Mouse (Mus musculus) liver, embryonic 16.5 days (tissue): Measurements from ENCODE around the gene Myh9. TPM values are rescaled to one million over a fixed set of nuclear protein-coding genes. Genes with fewer than 3 reads are reported as not detected.
A peak's percentile ranks its signal among the peaks of the same experiment; 100 is the strongest.
"Not testable (repeated sequence)": the region's sequence is repeated elsewhere in the genome, so short reads cannot be mapped to it uniquely, and the experiment has no call there.

Experiments
- ATAC-seq: fragments of 200-750 bp; cut with Nextera tagmentation; 2 replicates; pipeline ENCODE4 v1.8.0; 2017; ENCODE audit warnings: low read depth, mild to moderate bottlenecking, moderate number of reproducible peaks, moderate library complexity
- H3K27ac ChIP-seq: fragments of 300-500 bp; sonication (generic); 2 replicates; pipeline ENCODE4 v1.5.1; 2014; ENCODE audit warnings: mild to moderate bottlenecking, low read length
- H3K27me3 ChIP-seq: fragments of 300-500 bp; sonication (generic); 2 replicates; pipeline ENCODE4 v1.6.1; 2014; ENCODE audit warnings: low read depth, low read length, mixed read lengths; ENCODE audit not compliant: control insufficient read depth, insufficient read depth
- H3K36me3 ChIP-seq: fragments of 300-500 bp; sonication (generic); 2 replicates; pipeline ENCODE4 v1.6.1; 2014; ENCODE audit warnings: mild to moderate bottlenecking; ENCODE audit not compliant: control insufficient read depth, insufficient read depth
- H3K4me1 ChIP-seq: fragments of 300-500 bp; sonication (generic); 2 replicates; pipeline ENCODE4 v1.6.1; 2014; ENCODE audit warnings: low read depth, low read length, mixed read lengths; ENCODE audit not compliant: control insufficient read depth
- H3K4me2 ChIP-seq: fragments of 300-500 bp; sonication (generic); 2 replicates; pipeline ENCODE4 v1.6.1; 2014; ENCODE audit warnings: low read depth, low read length, mixed read lengths
- H3K4me3 ChIP-seq: fragments of 300-500 bp; sonication (generic); 2 replicates; pipeline ENCODE4 v1.5.1; 2014; ENCODE audit warnings: low read depth, mild to moderate bottlenecking, low read length
- H3K9ac ChIP-seq: fragments of 300-500 bp; sonication (generic); 2 replicates; pipeline ENCODE4 v1.6.1; 2014; ENCODE audit warnings: low read depth, low read length
- H3K9me3 ChIP-seq: fragments of 300-500 bp; sonication (generic); replicated peaks from 2 replicates; pipeline ENCODE4 v1.6.1; 2016; ENCODE audit warnings: low read length; ENCODE audit not compliant: control insufficient read depth
- WGBS: fragments of 180-500 bp; shearing (Covaris S2); extraction: QIAGEN DNeasy Blood & Tissue Kit; methylation state at CpG from one replicate; pipeline ENCODE4 v1.1.7; 2014; ENCODE audit not compliant: insufficient replicate concordance; 5-methylcytosine and 5-hydroxymethylcytosine counted together
- polyA plus RNA-seq: library from polyadenylated mRNA; unstranded; fragments of >200 nt; fragmentation: Nextera tagmentation; extraction: Ambion mirVana; gene quantifications from 2 replicates; pipeline ENCODE4 v1.2.1, GENCODE M21; 2015

The Myh9 gene
- polyA plus RNA-seq, 1 experiment from 2014 or later: 21.9 TPM

DNA sequence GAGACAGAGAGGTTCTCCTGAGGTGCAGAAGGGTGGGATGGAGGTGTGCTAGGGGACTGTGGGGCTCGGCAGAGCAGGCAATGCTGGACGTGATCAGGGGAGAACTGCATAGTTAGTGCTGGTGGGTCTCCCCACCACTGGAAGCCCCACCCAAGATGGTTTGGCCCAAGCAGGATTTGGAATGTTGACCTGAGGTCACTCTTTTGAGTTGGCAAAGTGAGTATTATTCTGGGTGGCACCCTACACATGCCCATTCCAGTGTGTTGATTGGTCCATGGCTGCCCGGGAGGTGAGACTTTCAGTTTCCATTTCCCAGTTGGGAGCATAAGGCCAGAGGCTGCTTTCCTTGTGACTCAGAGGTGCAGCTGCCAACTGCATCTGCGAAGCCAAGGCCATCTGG lies 113.2 kb downstream of the Myh9 start, which contains the start of gene Apol9b:
Gene Apol9b, plus strand, starts transcription at position 301 of the 400 bp plus-strand sequence.
- H3K9ac ChIP-seq, H3K4me3 ChIP-seq, H3K27ac ChIP-seq, ATAC-seq, H3K27me3 ChIP-seq, H3K9me3 ChIP-seq, H3K36me3 ChIP-seq, H3K4me2 ChIP-seq, H3K4me1 ChIP-seq: not testable (repeated sequence)
- WGBS: 83% methylated on average over 1 of the region's 4 CpGs

DNA sequence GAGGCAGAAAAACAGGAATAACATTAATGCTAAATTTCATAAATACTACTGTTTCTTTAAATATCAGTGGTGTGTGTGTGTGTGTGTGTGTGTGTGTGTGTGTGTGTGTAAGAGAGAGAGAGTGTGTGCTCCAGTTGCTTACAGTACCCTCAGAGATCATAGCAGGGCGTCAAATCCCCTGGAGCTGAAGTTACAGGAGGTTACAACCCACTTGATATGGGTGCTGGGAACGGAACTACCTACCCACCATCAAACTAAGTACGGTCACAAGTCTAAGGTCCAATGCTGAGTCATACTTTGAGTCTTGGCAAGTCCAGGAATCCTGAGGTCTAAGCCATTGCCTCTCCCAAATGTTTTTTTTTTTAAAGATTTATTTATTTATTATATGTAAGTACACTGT lies 114.2 kb downstream of the Myh9 start:
- not testable (repeated sequence) for H3K4me3 ChIP-seq, H3K9me3 ChIP-seq, H3K4me2 ChIP-seq, ATAC-seq, H3K9ac ChIP-seq, H3K4me1 ChIP-seq, H3K27me3 ChIP-seq, H3K27ac ChIP-seq, H3K36me3 ChIP-seq
- WGBS: 68% methylated on average over 3 of the region's 3 CpGs

DNA sequence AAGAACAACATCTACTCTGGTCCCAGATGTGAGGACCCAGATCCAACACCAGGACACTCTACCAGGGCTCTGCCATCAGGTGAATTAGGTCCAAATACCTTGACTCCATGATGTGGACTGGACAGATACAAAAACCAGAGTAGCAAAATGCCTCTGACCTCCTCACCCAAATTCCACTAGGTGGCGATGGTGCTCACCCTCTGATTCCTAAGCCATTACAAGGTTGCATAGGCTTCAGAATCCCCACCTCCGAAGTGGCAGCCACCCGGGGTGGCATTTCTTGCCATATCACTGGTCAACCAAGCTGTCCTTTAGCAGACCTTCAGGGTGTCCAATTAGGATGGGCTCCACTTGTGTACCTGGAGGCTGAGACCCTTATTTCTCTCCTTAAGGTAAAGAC lies 114.8 kb downstream of the Myh9 start:
- H3K9ac ChIP-seq, H3K27ac ChIP-seq, H3K36me3 ChIP-seq, H3K4me1 ChIP-seq, H3K9me3 ChIP-seq, H3K27me3 ChIP-seq, H3K4me2 ChIP-seq, H3K4me3 ChIP-seq: not testable (repeated sequence)
- ATAC-seq: peak; percentile 16; the same call in 1 of the 2 replicates
- WGBS: 7% methylated on average over 3 of the region's 3 CpGs

DNA sequence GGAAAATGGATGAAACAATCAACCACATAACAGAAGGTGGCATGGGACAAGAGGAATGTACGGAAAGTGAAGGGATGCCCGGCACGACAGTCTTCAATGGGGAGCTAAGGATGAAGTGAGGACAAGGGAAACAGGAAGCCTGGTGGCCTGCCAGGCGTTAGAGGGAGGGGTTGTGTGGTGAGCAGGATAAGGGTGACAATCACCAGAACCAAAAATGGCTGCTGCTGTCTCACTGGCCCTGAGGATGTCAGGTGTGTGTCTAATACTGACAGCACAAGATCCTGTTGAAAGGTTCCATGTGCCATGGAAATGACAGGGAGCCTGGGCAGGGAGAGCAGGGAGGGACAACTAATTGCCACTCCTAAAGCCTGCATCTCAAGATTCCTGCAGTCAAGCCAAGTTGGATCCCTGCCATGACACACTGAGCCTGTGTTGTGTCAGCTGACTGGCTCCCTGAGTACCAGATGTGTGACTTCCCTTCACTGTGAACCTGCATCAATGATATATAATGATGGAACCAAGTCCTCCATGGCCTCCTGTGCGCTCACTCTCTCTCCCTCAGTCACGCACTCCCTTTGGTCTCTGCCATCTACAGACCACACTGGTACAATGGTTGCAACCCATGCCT lies 116.5 kb downstream of the Myh9 start:
- H3K4me3 ChIP-seq, H3K9me3 ChIP-seq, ATAC-seq, H3K9ac ChIP-seq, H3K4me1 ChIP-seq, H3K4me2 ChIP-seq, H3K27ac ChIP-seq, H3K36me3 ChIP-seq, H3K27me3 ChIP-seq: not testable (repeated sequence)
- WGBS: 50% methylated on average over 5 of the region's 6 CpGs

DNA sequence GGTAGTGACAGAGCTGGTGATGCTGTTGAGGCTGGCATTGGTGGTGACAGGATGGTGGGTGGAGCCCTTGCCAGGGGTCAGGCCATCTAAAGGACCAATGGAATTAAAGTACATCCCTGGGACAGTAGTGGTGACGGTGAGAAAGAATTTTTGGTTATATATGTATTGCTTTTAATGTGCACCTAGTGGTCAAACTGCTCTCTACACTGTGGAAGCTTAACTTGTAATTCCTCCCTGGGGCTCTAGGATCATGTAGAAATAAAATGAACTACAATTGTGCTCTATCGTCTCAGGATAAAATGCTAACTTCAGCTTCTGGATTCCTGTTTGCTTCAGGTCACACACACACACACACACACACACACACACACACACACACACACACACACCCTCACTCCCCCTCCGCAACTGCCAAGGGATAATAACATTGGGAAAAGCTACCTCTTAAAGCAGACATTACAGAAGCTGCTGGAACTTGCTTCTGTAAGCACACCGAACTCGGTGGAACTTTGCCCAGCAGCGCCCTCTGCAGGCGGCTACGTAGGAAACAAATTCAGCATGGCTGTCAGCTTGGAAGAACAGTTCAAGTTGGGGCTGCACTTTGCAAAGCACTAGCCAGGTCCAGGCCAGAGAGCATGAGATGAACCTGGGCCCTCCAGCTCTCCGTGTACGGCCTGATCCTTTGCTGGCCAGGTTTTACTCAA lies 117.6 kb downstream of the Myh9 start:
- not testable (repeated sequence) for H3K27ac ChIP-seq, H3K9ac ChIP-seq, H3K27me3 ChIP-seq, H3K4me1 ChIP-seq, H3K4me3 ChIP-seq, ATAC-seq, H3K36me3 ChIP-seq, H3K4me2 ChIP-seq, H3K9me3 ChIP-seq
- WGBS: 9% methylated on average over 2 of the region's 10 CpGs

DNA sequence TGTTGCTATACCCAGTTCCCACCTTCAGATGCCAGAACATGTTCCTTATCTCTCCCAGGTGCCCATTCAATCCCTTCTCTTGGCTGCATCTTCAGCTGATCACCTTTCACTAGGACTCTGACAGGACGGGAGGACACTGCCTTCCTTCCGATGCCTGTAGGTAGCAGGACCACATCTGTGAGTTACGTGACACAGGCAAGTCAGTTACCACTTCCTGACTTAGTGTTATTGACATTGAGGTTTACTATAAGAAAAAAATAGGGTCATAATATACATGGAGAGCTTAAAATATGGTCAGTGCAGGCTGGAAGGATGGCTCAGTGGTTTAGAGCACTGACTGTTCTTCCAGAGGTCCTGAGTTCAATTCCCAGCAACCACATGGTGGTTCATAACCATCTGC lies 120.5 kb downstream of the Myh9 start:
- H3K4me2 ChIP-seq, H3K27me3 ChIP-seq, H3K27ac ChIP-seq, H3K36me3 ChIP-seq, ATAC-seq, H3K9ac ChIP-seq, H3K4me3 ChIP-seq, H3K9me3 ChIP-seq, H3K4me1 ChIP-seq: not testable (repeated sequence)
- no CpG with 5 or more reads among the region's 3 CpGs for WGBS

DNA sequence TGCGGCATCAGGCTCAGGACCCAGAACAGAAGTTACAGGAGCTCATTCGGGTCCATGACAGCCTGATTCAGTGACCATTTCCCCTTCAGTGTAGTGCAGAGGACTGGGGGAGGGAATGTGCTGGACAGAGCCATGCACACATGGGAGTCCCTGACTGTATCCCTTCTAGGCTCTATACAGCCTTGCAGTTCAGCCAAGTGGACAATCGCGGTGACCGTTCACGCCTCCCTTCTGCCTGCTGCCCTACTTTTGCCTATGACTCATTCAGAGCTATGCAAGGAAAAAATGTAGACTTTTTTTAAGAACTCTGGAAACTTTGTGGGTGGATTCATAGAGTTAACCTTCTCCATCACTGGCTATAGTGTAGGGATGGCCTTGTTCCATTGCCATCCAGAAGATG lies 123.7 kb downstream of the Myh9 start:
- not testable (repeated sequence) for H3K27me3 ChIP-seq, H3K4me3 ChIP-seq, H3K9me3 ChIP-seq, H3K4me1 ChIP-seq, H3K4me2 ChIP-seq, H3K9ac ChIP-seq, H3K36me3 ChIP-seq, H3K27ac ChIP-seq, ATAC-seq
- WGBS: 47% methylated on average over 2 of the region's 6 CpGs

Other genes starting within 250 kb of the Myh9 start
- gene Apol10b, start 246.1 kb downstream of the Myh9 start, polyA plus RNA-seq: not detected in 2 replicates
- gene Gm36245, start 242.9 kb downstream of the Myh9 start, polyA plus RNA-seq: not detected in 2 replicates
- 4.4 and 4.5 TPM in 2 replicates for gene Apol11b, start 198.9 kb downstream of the Myh9 start, polyA plus RNA-seq
- not detected in 2 replicates for gene Apol7e, start 143.3 kb downstream of the Myh9 start, polyA plus RNA-seq
- not detected in 2 replicates for gene Apol9b, start 113.1 kb downstream of the Myh9 start, polyA plus RNA-seq
- 26.2 and 26.9 TPM in 2 replicates for gene Apol8, start 85.2 kb downstream of the Myh9 start, polyA plus RNA-seq
- 177 and 180 TPM in 2 replicates for gene Txn2, start 86.8 kb upstream of the Myh9 start, polyA plus RNA-seq
- gene Foxred2, start 114.5 kb upstream of the Myh9 start, polyA plus RNA-seq: 1.1 and 1.2 TPM in 2 replicates
- 119 and 125 TPM in 2 replicates for gene Eif3d, start 128.6 kb upstream of the Myh9 start, polyA plus RNA-seq